Mouse (Mus musculus) neutrophil, adult 5-6 weeks (primary cell): ENCODE measurements at regions not wholly inside any gene's neighbourhood (a gene's known extent, or its start where the extent isn't known, plus 50 kb on each side); places are given as distances from the start of the nearest gene placed in this dataset.
A peak's percentile ranks its signal among the peaks of the same experiment; 100 is the strongest.

Source experiments
- ATAC-seq: fragments of 151-379, 151-347 bp; 2 replicates; pipeline ENCODE4 v1.8.0; 2017; ENCODE audit warnings: mild to moderate bottlenecking, moderate TSS enrichment; ENCODE audit not compliant: insufficient number of reproducible peaks, poor library complexity, low FRiP score, severe bottlenecking; ENCODE audit errors: extremely low read depth

DNA sequence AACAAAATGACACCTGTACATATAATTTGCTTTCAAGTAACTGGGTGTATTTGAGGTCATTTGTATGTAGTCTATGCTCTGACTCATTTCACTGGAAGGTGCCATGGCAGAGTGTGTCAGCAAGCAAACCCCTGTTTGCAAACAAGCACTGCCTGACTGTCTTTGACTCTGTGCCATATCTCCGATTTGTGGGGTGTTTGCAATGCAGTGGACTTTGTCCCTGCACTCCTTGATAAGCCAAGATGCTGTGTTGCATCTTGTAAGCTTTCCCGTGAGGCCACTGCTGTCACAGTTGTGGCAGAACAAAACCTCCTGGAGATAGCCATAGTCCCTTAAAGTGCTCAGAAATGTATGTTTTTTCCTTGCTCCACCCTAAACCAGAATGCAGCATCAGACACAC lies 165.7 kb upstream of the Smarca2 start:
- no peak for ATAC-seq

DNA sequence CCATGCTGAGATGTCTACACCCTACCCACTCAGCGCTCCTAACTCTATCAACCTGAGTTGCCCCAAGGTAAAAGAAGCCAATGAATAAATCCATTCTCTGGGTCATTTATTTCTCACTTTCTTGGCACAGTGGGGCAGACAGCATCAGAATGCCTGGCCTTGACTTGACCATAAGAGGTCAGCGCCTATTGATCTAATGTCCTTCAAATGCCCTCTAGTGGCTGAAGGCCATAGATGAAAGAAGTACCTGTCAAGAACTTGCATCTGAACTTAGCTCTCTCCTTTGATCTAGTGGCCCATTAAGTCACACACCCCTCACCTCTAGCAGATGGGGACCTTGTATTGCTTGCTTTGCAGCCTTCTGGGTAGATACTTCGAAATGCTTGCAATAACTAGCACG lies 159.5 kb upstream of the Smarca2 start:
- no peak for ATAC-seq

DNA sequence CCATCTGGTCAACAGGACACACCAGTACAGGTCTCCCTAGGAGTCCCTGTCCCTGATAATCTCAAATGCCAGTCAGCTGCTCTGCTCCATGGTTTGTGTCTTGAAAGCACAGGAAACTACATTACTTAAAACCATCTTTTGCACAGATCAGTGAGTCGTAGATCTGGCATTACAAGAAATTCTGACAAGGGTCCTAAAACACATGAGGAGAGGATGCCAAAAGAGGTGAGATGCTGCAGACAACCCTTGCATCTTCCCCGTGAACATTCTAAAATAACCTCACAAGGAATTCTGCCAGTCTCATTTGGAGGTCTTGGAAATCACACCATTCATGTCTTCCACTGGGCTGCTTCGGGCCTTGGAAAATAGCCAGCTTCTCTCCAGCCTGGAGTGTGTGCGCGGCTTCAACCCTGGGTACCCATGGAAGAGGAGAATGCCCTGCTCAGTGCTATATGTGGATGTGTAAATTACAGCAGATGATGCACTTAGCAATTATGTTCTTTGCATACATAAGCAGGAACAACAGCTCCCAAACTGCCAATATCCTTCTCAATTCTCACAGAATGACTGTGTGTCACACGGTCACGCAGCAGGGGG lies 157.3 kb upstream of the Smarca2 start:
- no peak for ATAC-seq

DNA sequence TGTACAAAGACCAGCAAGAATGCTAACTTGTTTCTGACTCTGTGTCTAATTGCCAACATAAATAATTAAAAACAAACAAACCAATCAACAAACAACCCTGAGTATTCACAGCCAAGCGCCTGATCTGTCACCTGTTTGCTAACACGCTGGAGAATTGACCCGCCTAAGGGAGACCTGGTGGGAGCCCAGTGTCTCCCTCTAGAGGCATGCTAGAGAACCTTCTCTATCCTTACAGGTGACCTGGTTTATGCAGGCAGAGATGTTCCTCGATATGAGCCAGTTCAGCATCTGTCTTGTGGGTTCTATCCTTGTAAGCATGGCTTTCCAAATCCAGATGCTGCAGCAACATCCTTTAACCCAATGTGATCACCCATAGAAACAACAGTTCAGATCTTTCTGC lies 143.1 kb upstream of the Smarca2 start:
- no peak for ATAC-seq

DNA sequence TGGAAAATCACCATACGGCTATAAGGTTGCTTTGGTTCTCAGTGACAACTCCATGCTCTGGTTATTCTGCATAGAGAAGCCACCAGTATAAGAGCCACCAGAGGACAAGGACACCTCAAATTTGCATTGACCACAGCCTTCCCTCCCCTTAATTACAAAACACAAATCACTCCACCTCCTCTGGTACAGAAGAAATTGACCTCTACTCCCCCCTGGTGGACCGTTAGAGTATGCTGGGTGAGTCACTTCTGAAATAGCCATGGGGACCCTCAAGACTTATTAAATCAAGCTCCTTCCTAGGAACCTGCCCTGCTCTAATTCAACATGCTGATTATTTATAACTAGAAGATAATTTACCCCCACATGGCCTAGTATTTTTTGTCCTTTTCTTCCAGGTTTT lies 139.6 kb upstream of the Smarca2 start:
- ATAC-seq, result no peak

DNA sequence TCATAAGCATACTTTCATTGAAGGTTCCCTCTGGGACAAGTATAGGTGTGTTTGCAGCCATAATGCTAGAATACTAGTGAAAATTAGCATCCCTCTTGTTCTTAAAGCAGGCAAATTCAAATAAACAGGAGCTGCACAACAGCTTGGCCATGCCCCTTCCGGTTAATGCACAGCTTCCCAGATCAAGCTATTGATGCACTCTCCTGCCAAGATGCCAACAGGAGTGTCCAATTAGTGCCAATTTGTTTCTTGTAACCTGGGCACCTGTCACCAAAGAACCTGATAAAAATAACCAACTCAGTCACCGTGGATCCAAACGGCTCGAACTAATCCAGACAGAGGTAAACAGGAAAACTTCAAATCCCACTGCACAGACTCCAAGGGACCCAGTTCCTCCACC lies 138.6 kb upstream of the Smarca2 start:
- ATAC-seq, result no peak

DNA sequence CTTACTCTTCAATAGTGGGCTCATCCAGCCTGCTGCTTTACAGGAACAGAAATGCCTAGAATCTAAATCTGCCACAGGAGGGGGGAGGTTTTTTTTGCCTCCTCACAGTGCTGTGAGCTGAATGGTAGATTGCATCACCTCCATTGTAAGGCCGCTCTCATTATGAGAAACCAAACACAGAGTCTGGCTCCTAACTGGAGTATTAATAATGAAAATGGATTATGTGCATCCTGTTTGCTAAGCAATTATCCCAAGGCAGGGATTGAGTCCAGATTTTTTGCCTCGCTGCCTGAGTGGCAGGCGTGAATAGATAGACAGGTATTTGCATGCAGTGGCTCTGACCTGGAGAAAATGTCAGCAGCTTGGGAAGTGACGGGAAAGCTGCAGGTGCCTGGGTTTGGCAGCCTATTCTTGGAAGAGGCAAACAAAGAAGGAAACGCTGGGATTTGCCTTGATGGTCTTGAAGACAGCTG lies 137.6 kb upstream of the Smarca2 start:
- ATAC-seq, result no peak

DNA sequence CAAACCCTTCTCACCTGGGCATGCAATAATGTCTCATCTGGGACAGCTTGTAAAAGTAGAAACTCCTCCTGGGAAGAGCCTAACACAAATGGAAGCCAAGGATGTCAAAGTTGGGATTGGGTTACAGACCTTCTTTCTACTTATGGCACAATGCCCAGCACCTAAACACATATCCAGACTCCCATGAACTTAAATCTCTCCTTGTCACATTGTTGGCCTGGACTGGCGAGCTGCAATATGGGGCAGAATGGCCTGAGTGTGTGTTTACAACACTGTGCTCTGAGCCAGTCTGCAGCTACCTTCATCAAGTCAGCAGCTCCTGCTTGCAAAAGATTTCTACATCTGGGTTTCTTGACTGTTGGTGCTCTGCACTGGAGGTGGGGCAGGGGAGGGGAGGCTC lies 132.2 kb upstream of the Smarca2 start:
- ATAC-seq, result no peak

DNA sequence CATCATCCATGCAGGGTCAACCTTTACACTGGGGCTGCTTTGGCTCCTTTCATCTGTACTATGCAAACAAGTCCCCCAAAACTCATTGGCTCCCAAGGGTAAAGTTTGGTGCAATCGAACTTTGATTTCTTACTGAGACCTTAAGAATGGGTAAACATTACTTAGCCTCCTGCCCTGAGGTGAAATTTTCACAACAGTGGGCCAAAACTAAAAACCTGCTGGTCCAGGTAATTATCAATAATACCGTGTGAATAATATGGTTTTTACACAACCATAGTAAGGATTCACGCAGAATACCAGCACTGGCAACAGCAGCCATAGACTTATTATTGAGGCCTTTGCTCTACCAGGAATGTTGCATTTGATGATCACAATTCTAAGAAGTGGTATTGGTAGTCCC lies 131.6 kb upstream of the Smarca2 start:
- ATAC-seq, result no peak

DNA sequence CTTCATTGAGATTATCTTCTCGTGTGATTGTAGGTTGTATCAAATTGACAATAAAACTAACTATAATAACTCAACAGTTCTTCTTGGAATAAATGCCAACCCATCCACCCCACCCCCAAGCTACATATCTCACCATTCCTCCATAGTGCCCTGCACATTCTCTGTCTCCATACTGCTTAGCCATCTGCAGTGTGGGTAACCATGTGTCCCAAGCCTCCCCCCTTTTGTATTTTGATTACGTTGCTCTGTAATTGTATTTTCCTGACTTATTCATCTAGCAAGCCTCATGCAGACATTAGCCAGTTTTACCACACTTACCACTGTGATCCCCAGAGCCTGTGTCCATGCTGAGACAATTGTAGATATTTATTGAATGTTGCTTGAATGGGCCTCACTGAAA lies 129.7 kb upstream of the Smarca2 start:
- no peak for ATAC-seq

DNA sequence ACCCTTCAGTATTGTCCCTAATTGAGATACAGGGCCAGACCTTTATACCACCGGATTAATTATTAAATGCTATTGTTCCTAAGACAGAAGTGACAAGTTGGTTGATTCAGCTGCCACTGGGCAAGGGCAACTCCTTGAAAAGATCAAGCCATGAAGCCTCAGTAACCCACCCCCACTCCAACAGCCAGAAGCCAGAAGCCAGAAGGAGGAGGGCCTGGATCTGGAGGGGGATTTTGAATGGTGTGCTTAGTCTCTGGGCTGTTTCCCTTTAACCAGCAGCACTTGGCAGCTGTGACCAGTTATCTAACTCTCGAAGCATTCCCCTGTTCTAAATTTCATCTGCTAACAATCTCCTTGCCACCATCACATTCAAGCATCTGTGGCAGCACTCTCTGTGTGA lies 129.1 kb upstream of the Smarca2 start:
- ATAC-seq, result no peak

DNA sequence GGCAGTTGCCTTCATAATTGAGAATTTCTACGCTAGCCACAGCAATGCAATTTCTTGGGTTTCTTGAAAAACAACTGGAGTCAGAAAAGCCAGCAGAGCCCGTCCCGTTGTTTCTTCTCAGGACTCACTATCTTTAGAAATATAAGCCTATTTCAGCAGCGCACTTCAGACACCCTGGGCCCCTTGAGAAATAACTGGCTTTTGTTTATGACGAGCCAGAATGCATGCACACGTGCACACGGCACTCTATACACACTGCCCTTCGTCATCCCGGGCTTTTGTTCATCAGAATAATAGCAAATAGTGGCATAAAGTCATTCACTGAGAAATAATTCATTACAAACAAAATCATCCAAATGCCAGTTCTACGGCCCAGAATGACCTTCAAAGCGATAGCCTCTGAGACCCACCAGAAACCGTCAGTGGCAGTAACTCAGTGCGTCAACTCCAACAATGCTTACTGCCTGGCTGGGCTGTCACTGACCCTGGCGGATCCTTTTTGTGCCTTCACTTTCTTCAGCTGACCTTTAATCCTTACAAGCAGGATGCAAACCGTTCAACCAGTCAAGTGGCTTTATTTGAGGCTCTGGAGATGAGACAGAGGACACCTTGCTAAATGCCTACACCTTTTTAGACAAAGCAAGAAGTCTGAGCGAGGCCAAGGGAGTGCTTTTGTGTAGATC lies 126.7 kb upstream of the Smarca2 start:
- ATAC-seq, result no peak

DNA sequence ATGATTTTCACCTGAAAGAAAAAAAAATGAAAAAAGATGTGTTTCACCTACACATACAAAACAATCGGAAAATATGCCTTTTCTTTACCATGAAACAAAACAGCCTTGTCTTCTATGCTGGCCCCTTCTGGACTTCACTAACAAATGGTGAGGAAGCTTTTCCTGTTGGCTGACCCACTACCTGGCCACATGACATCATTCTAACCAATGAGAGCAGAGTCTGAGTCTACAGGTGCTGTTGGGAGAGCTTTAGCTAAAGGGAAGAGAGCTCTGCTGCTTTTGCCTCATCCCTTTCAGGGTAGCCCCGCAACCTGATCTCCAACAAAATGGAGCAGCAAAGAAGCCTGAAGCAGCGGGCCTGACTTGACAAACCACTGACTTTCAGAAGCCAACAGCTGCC lies 120.5 kb upstream of the Smarca2 start:
- ATAC-seq, result no peak

DNA sequence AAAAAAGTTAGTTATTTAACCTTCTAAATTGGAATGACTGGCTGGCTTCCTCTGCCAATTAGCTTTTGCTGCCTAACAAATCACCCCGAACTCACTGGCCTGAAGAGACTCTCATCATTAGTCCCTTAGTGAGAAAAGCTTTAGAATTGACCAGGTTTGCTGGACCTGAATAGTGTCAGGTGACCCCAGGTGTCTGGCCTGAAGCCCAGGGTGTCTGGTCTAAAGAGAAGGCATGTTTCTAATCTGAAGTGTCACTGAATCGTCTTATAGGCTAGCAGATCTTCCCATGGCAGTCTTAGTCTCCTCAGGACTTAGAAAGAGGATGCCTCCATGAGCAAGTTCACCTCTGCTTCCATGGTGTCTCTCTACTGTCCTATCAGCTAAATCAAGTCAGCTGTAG lies 112.0 kb upstream of the Smarca2 start:
- ATAC-seq, result no peak

DNA sequence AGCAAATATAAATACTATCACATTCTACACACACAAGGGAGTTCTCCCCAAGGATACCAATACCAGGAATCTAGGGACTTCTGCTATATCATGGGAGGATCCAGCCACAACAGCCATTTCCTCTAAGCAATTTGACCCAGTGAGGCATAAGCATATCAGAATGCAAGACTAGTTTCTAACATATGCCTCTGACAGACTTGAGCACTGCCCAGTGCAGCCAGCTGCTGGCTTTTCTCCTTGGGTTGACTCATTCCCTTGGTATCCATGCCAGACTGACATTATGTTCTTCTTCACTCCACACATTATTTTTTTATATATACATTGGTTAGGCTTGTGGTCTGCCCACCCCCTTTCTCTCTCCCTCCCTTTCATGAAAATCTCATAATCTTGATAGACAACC lies 103.8 kb upstream of the Smarca2 start:
- ATAC-seq, result no peak

DNA sequence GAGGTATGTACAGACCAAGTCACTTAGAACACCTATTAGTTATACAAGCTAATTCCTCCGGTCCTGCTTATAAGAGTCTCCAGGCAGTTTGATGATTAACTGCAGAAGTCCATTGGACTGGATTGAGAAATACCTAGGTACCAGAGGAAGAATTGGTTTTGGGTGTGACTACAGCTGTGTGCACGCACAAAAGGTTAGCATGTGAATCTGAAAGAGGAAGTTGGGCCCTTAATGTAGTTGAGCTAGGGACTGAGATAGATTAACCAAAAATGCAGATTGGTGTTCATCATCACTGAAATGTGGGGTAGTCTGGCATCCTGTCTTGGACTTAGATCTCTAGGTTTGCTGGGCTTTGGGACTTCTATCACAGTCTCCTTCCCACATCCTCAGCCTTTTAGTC lies 100.8 kb upstream of the Smarca2 start:
- peak; percentile 43; the same call in 1 of the 2 replicates for ATAC-seq

DNA sequence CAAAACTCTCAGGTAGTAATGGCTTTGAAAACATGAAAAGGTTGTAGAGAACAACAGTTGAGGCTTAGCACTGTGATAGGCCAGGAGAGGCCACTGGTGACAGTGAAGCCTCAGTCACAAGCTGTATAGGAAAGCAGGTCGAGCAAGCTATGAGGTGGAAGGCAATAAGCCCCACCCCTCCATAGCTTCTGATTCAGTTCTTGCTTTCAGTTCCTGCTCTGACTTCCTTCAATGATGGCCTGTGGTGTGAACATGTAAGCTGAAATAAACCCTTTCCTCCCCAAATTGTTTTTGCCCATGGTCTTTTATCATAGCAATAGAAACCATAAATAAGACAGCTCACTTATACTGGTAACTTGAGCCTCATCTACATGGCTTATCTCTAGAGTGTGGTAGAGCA lies 98.0 kb upstream of the Smarca2 start:
- peak; percentile 71; the same call in 1 of the 2 replicates for ATAC-seq

DNA sequence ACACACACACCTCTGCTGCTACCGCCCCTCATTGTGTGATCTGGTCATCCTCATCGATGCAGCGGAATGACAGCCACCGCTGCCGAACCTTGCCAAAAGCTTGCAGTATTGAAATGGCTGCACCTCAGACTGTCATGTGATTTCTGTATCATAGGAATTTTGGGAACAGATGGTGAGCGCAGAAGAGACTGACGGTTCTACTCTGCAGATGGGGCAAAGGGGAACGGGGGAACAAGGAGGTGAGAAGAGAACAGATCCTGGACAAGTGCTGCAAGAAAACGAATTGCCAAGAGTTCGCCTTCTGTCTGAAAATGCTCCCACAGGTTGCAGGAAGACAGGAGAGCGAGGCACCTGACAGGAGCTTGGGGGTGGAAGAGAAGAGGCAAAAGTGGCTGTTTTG lies 96.9 kb upstream of the Smarca2 start:
- no peak for ATAC-seq

DNA sequence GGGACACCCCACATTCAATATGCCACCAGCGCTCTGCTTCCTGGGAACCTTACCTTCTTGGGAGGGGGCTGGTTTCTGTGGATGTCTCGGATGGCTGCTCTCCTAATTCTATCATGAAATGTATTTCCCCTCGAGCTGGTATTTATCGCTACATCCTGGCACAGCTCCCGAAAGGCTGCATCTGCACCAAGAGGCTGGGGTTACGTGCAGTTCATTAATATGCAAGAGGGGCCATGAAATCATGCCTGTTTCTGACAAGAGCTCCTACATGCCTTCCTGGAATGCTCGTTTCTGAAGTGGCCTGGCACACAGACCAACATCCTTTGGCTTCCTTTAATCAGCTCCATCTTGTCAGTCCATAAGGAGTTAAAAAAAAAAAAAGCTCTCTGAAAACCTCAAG lies 96.2 kb upstream of the Smarca2 start:
- no peak for ATAC-seq

DNA sequence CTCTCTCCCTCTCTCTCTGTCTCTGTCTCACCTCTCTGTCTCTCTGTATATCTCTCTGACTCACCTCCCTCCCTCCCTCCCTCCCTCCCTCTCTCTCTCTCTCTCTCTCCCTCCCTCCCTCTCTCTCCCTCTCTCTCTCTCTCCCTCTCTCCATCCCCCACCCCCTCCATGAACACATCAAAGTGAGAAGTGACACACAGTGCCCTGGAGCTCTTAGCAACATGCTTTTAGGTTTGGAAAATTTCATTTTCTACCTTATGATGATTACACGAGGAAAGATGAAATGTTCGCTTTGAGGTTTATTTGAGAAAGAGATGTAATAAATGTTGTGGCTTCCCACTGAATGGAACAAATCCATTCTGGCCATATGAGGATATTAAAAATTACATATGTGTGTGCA lies 95.6 kb upstream of the Smarca2 start:
- no peak for ATAC-seq

DNA sequence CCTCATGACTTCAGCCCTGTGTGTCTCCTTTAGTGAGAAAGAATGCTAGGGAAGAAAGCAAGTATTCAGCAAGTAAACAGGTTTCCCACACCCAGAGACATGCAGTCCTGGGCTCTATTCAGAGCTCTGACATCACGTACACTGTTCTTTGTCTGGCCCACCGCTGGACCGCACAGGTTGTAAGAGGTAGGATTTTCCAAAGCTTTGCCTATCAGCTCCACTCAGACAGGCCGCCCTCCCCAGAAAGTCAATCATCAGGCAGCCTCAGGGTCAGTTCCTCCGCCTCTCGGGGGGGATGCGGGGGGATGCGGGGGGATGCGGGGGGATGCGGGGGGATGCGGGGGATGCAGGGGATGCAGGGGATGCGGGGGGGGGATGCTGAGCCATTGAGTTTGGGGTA lies 94.7 kb upstream of the Smarca2 start:
- no peak for ATAC-seq
